Mouse (Mus musculus) cerebellum, postnatal 10 days (tissue): ENCODE measurements around the gene 5830473C10Rik.
"Not testable (repeated sequence)": the region's sequence is repeated elsewhere in the genome, so short reads cannot be mapped to it uniquely, and the experiment has no call there.

Source experiments
- DNase-seq, 2 experiments: peaks; one replicate each; pipeline ENCODE4 v3.0.0; 2021; ENCODE audit warnings: mixed read lengths in 2 of 2

5830473C10Rik gene

DNA sequence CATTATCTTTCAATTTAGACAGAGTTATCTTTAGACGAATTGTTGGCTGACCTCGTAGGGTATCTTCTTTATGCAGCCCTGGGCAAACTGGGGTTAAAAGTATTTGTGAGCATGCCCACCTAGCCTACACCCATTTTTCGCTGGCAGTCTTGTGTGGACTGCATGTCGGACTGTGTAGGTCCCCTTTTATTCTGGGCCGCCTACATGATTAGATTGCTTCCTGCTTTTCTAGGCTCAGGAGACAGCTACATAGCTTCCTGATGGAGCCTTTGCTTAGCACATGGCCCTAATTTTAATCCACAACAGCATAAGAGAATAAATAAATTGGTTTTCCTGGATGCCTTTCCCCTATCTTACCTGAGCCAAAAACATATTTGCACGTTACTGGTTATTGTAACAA, 35.2 kb downstream of the 5830473C10Rik start:
- DNase-seq, result no peak

DNA sequence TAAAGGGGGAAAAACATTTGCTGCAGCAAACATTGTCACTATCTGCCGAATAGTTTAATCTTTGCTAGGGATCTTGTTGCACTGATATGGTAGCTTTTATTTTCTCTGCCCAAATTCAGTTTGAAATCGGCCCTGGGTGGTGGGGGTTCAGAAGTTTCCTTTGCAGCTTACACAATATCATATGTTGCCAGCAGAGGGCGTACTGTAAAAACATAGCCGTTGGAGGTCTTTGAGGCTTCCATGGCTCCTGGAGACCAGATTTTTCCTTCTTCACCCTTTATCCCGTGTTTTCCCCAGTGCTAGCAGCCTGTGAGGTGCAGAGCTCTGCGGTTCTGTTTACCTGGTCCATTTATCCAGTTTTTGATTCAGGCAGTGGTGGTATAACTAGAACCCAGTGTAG, 40.6 kb downstream of the 5830473C10Rik start:
- DNase-seq, result peak; percentile 78 to 85

DNA sequence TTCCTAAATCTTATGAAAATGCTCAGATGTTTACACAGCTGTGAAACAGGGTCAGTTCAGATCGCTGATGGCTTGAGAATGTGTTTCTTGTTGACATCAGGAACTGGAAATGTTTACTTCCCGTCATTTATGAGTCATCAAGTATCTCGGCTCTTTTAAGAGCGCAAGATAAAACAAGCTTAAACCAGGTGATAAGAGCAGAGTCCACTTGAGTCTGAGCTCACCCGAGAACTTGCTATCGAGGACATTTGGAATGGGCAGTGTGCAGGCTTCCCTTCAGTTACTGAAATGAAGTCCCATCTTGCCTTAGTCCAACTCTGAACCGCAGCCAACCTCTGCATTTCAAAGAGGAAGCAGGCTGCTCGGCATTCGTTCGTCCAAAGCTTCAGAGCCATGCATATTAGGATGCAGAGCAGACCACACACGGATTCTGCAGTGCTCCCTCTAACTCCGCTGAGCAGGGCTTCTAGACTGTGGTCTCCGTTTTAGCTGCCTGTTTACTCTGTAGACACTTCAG, 42.6 kb downstream of the 5830473C10Rik start:
- peak; percentile 20 to 42 for DNase-seq

DNA sequence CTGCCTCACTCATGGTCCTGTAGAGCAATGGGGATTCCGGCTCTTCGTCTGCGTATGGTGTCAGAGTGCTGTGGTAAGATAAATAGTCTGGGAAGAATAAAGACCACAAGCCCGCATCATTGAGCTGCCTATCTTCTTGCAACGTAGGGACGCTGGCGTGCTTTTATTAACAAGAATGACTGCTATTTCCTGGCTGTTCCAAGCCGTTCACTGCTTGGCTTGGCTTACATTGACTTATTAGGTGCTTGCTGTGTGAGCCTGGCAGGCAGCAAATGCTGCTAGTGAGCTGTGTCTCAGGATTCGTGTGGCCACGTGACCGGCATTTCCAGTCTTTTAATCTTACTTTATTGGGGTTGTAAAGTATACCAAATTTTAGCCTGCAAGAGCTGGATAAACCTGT, 48.0 kb downstream of the 5830473C10Rik start:
- no peak for DNase-seq

DNA sequence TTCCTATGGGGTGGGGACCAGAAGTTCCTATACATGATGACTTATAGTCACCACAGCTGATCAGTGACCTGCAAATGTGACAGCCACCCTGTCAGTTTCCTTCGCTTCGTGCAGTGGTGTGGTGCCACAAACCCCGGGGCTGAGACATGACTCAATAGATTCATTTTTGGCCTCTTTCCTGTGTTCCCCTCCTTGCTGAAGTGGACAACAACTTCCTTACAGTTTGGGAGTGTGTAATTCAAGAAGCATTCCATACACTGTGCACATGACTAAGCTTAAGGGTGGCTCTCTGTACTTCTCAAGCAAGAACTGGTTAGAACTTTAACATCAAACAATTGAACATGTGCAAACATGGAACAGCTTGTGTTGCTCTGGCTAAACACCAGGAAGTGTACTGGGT, 50.5 kb downstream of the 5830473C10Rik start:
- DNase-seq, result no peak

DNA sequence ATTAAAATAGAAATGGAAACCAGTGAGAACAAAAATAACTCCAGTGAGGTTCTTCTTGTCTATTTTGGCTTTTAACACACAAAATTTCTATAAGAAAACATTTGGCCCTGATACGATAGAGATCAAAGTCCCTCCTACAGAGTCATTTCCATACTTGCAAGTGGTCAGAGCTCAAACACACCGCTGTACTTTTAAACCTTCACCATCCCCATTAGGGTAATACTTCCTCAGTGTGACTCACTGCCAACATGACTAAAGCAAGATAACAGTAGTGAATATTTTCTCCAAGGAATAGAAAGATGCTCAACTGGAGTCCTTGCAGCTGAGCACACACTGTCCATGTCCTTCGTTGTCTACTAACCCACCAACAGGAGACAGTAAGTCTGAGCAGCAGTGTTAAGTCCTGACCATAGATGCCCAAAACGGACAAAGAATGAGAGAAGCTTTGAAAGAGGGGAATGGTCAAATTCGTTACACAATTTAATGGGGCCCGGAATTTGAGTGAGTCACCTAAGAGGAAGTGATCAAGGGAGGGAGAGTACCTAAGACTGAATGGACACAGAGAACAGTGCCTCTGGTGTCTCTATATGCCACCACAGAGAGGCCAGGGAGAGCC, 51.2 kb downstream of the 5830473C10Rik start:
- no peak for DNase-seq

DNA sequence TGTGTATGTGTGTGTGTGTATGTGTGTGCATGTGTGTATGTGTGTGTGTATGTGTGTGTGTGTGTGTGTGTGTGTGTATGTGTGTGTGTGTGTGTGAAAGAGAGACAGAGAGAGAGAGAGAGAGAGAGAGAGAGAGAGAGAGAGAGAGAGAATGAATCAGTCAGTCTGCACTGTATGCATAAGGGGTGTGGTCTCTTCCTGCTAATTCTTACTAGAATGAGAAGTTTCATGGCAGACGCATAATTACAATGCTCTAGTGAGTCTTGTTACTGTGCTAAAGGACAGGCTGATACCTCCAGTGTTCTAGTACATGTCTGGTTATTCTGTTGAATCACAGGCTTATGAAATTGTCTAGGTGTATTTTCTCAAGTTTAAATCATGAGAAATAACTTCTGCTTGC, 51.8 kb downstream of the 5830473C10Rik start:
- not testable (repeated sequence) for DNase-seq

DNA sequence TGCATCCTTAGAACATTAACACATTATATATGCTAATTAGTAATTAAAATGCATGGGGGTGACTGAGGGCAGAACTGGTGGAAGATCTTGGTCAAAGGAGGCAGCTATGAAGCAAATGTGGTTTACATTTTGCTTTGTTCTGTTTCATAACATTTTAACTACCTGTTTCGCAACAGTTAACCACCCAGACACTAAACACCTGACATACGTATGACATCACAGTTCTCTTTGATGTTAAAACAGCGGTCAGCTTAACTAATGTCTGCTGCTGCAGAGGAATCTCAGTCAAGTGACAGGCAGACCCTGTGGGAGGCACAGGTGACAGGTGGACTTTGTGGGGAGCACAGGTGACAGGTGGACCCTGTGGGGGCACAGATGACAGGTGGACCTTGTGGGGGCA, 57.0 kb downstream of the 5830473C10Rik start:
- DNase-seq, result no peak

DNA sequence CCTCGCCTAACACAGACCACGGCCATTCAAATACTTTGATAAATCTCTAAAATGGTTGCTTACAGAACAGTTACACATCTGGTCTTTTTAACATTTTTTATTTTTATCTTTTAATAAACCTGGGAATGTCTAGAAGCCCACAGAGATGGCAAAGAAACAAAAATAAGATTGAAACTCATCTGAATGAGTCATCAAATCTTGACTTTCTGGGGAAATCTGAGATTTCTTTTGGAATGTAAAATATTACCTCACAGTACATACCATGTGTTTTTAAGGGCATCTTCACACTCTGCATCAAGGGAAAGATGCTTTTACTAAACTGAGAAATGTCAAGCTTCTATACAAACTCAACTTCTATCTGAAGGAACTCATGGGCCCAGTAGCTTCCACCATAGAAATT, 60.4 kb downstream of the 5830473C10Rik start:
- DNase-seq, result no peak

DNA sequence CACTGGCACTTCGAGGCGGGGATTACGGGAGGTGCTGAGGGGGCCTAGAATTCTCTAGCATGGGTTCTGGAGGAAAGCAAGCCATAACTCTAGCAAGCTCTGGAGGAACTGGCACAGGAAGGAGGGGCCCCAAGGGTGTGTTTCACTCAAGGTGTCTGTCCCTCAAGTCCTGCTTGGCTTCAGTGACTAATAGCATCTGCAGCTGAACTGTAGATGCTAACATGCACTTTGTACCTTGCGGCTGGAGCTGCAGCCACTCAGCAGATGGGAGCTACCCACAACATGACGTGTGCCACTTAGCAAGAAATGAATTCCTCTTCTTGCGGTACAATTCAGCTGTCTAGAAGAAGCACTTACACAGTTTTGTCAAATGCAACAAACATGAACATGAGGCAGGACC, 60.8 kb downstream of the 5830473C10Rik start:
- no peak for DNase-seq

DNA sequence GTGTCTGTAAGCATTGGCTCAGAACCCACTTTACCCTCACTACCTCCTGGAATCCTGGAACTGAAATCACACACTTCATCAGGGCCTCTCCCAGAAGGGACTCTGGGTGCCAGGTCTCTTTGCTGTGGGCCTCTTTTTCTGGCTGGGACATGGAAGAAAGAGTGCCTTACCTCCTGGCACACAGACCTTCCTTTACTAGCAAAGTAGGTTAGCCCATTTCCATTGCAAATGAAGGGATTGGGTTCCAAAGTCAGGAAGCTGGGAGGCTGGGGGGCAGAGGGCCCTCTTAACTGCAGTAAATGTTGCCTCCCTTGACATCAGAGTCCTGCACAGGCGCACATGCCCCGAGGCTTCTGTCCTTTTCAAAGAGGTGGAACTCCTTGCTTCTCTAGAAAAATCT, 62.3 kb downstream of the 5830473C10Rik start:
- DNase-seq, result no peak

DNA sequence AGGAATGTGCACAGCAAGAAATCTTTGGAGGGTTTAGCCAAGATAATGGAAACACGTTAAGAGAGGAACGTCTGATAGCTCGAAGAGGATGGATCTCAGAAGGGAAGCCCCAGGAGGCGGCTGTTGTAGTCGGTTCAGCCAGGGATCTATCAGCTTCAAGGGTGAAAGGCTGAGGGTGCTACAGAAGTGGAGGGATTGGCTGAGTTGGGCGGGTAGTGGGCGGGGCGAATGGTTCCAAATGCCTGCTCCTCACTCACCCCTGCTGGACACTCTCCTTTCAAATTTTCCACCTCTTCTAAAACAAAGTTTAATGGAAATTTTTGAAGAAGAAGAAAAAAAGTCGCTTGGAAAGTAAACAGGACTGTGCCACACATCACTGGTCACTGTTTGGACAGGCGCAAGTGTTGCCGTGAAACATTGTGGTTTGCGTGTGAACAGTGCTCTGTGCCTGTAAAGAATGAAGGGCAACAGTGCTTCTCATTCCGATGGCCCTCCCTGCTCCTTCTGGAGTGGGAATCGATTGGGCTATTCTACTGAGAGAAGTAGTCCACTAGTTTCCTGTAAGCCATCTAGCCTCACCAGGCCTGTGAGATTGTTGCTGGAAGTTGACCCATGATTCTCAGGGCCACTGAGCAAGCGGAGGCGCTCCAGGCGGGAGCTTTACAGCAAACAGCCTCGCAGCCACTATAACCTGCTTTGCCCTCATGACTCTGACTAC, 64.0 kb downstream of the 5830473C10Rik start:
- DNase-seq, result no peak

DNA sequence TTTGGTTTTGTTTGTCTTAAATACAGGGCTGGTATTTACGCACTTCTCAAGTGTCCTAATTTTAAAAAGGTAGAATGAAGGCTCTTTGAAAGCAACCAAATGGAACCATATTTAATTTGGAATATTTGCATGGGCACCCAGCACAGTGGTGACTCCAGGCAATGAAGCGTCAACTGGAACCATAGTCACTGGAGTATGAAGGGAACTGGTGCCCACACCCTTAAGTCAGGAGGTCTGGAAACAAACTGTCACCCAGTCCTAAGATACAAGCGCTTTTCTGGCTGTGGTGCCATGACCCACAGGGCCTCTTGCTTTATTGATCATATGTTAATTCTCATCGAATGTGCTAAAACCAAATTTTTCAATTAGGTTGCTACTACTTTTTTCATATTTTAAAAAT, 66.5 kb downstream of the 5830473C10Rik start:
- DNase-seq, result no peak

DNA sequence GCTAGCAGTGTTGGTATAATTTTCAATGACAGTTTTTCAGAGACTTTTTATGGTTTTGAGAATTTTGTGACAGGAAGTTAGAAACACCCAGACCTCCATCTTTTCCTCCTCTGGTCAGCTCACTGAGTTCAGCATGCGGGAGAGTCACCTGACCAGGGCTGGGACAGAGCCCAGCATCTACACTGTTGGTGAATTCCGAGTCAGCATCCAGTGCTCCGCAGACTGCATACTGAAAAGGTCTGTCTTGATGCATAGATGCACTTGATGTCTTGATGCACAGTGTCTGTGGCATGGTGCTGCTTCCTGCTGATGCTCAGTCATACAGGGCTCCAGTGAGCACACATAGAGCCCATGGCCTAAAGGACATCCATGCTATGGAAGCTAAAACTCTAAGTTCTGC, 67.1 kb downstream of the 5830473C10Rik start:
- DNase-seq, result peak in 1 of 2 experiments; percentile 21

DNA sequence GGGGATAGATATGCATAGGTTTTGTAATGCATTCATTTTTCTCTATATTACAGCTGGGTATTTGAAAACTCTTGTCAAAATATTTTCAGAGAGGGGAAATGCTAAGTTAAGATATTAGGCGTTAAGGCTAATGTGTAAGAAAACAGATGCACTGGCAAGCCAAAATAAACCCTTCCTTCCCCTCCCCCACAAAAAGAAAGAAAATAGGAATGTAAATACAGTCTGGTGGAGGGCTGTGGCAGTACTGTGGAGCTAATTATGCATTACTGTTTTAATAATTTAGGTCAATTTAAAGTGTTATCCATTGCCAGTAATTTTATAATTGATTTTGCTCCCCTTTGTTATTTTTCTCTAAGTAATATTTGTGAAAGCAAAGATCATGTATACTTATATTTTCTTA, 67.6 kb downstream of the 5830473C10Rik start:
- no peak for DNase-seq

DNA sequence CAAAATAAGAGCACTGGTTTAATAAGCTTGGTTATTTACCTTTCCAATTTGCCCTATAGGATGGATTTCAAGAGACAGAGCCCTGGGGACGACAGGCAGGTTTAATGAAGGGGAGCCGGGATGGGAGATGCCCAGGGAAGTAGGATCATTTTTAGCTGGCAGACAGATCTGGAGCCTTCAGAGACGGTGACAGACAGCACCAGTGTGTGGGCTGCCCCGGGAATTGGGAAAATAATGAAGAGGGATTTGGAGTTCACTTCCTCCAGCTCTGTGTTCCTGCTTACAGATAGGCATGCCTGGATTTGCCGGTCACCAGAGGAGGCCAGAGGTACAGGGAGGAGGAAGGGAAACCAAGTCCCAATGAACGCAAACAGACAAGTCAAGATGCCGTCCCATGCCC, 74.0 kb downstream of the 5830473C10Rik start:
- DNase-seq, result no peak

DNA sequence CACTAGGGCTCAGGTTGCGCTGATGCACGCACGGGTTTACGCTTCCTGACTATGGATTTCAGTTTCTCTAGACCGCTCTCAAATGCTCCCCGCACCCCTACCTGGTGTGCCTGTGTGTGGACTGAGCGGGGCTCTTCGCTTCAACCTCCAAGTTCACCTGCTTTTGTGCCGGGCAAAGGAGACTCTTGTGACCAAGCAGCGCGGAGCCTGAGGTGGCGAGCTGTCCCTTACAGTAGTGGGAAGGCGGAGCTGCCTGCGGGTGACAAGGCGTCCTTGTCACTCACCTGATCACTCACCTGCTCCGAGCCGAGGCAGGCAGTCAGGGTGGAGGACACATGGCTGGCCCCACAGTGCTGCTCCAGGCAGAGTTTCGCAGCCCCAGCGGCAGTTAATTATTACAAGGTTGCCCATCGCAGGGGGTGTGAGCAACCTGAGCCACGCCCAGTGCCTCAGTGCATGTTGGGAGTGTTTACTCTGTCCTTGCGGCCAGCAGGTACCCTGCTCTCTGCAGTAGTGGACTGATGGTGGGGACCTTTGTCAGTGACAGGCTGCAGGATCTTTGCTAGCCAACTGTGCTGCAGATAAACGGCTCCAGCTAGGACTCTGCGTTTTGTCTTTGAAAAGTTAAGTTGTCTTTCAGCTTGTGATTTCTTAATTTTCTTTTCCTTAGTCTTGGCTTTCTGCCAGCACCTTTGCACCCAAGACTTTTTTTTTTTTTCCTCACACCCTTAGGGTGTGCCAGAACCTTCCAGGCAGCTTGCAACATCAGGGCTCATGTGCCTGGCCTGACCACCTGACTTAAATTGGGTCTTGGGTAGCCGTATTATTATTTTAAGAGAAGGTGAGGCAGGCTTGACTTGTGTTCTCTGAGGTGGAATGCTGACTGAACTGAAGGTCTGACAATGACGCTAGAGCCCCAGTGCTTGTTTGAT, 79.6 kb downstream of the 5830473C10Rik start, which contains the start of gene Rassf6:
Gene Rassf6 (minus strand): TSS at position 372 of the 932 bp plus-strand sequence.
- DNase-seq, result peak; percentile 54 to 56

DNA sequence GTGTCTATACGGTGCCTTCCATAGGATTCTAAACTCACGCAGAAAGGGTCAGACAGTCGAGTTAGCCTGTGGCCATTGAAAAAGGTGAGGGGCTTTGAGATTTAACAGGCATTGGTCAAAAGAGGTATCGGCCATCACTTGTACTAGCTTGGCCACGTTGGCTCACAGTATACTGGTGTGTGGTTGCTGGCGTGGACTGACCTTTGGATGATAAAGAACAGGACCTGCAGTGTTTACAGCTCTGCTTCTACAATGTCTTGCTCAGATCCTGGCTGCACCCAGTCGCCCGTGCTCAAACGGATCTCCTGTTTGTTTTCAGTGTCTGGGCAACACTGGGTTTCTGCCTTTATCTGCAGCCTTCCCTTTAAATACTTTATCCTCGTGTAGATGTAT, 80.3 kb downstream of the 5830473C10Rik start:
- no peak for DNase-seq

DNA sequence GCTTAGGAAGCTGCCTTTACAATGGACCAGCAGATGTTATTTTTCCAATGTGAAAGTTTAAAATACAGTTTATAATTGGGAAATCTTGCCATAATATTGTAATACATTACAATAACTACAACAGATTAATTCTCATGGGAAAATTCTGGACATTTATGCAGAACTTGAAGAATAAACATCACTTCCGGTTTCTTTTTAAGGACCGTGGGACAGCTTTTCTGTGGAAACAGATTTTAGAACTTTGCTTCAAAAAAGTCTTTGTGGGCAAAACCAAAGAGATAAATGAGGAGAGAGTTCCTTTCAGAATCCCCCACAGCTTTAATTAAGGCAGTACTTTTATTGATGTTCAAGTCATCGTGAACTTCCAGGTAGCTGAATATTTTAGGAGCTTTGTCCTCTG, 84.7 kb downstream of the 5830473C10Rik start:
- no peak for DNase-seq

DNA sequence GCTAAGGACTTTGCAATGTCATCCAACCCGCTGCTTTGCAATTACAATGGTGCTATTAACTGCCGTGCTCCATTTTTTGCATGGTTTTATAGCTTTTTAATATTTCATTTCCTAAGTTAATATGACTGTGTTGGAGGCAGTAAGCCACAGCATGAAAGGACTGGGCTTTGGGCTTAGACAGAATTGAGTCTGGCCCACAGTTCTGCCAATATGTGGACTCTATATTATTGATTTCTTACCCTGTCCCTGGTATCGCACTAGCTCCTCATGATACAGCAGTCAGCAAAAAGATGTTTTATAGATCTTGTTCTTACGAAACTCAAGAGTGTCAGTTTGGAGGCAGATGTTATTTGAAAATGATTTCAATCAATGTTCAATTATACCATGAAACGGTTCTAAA, 85.5 kb downstream of the 5830473C10Rik start:
- no peak for DNase-seq
